Mouse (Mus musculus) adrenal gland (tissue): ENCODE data around the gene Plagl1.

ENCODE experiments used
- intact Hi-C: fragments of 180-260 bp; cut with DNase I; formaldehyde crosslinking; loops from one replicate; pipeline ENCODE4 v1.15.1; 2025

The Plagl1 gene

GRCm38 (mm10) chr10:13076807-13077532 is 16.7 kb downstream of the Plagl1 start:
- intact Hi-C loops = no loop called here

GRCm38 (mm10) chr10:13082459-13082858 is 22.2 kb downstream of the Plagl1 start:
- intact Hi-C loops = no loop called here

- intact Hi-C loops = no loop called here
Measured at GRCm38 (mm10) chr10:13090596-13091424, 30.5 kb downstream of the Plagl1 start.

GRCm38 (mm10) chr10:13092996-13093395 is 32.7 kb downstream of the Plagl1 start:
- intact Hi-C loops = no loop called here

- intact Hi-C loops = no loop called here
Measured at GRCm38 (mm10) chr10:13098895-13099294, 38.6 kb downstream of the Plagl1 start.

- intact Hi-C loops = no loop called here
Measured at GRCm38 (mm10) chr10:13100061-13100648, 39.9 kb downstream of the Plagl1 start.

GRCm38 (mm10) chr10:13102360-13102759 is 42.1 kb downstream of the Plagl1 start:
- intact Hi-C loops = no loop called here

- intact Hi-C loops = no loop called here
Measured at GRCm38 (mm10) chr10:13103838-13104237, 43.5 kb downstream of the Plagl1 start.

GRCm38 (mm10) chr10:13106909-13107624 is 46.8 kb downstream of the Plagl1 start:
- intact Hi-C loops = no loop called here

- intact Hi-C loops = no loop called here
Measured at GRCm38 (mm10) chr10:13108021-13108548, 47.8 kb downstream of the Plagl1 start.

- intact Hi-C loops = no loop called here
Measured at GRCm38 (mm10) chr10:13108847-13109246, 48.5 kb downstream of the Plagl1 start.

GRCm38 (mm10) chr10:13109781-13110180 is 49.5 kb downstream of the Plagl1 start:
- intact Hi-C loops = no loop called here

- intact Hi-C loops = no loop called here
Measured at GRCm38 (mm10) chr10:13112849-13113248, 52.5 kb downstream of the Plagl1 start.

GRCm38 (mm10) chr10:13113641-13114040 is 53.3 kb downstream of the Plagl1 start:
- intact Hi-C loops = no loop called here

- intact Hi-C loops = no loop called here
Measured at GRCm38 (mm10) chr10:13115030-13115429, 54.7 kb downstream of the Plagl1 start.

GRCm38 (mm10) chr10:13116706-13117665 is 56.7 kb downstream of the Plagl1 start:
- intact Hi-C loops = no loop called here

- intact Hi-C loops = no loop called here
Measured at GRCm38 (mm10) chr10:13118024-13118769, 57.9 kb downstream of the Plagl1 start.

GRCm38 (mm10) chr10:13118770-13119102 is 58.4 kb downstream of the Plagl1 start:
- intact Hi-C loops = no loop called here

- intact Hi-C loops = no loop called here
Measured at GRCm38 (mm10) chr10:13119300-13119699, 59.0 kb downstream of the Plagl1 start.
